Mouse (Mus musculus) urinary bladder, postnatal 25 days (tissue): Measurements from ENCODE around the gene Fam83f.

Experiments used
- DNase-seq: peaks from one replicate; pipeline ENCODE4 v3.0.0; 2022; ENCODE audit warnings: low spot score

The Fam83f gene

DNA sequence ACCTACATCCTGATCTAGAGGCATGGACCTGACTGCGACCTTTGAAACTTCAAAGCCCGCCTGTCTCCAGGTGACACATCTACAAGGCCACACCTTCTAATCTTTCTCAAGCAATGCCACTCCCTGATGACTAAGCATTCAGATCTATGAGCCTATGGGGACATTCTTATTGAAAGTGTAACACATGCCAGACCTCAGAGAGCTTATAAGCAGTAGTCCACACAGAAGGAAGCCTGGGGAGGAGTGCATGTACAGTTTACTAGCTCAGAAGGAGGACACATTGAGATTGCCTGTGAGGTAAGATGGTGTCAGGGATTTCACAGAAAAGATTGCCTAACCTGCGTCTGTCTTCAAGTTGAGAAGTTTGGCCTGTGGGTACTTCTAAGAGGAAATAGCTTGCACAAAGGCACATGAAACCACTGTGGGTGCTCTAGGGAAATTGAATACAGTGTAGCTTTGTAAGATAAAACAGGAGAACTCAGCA, 71.4 kb downstream of the Fam83f start:
- no peak for DNase-seq

DNA sequence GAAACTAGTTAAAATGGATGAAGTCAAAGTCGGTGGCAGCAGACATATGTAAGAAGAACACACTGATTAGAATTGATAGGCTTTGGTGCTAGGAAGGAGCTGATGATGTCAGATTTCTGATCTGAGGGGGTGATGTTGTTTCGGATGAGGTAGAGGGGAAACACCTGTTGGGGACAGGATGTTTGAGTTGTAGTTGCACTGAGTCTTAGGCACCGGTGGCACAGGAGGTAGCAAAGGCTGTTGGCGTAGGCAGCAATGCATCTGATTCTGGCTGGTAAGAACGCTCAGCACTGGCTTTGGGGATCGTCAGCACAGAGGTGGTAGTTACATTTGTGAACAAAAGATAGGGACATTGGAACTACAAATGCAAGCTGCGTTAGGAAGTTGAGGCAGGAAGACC, 72.0 kb downstream of the Fam83f start:
- no peak for DNase-seq

DNA sequence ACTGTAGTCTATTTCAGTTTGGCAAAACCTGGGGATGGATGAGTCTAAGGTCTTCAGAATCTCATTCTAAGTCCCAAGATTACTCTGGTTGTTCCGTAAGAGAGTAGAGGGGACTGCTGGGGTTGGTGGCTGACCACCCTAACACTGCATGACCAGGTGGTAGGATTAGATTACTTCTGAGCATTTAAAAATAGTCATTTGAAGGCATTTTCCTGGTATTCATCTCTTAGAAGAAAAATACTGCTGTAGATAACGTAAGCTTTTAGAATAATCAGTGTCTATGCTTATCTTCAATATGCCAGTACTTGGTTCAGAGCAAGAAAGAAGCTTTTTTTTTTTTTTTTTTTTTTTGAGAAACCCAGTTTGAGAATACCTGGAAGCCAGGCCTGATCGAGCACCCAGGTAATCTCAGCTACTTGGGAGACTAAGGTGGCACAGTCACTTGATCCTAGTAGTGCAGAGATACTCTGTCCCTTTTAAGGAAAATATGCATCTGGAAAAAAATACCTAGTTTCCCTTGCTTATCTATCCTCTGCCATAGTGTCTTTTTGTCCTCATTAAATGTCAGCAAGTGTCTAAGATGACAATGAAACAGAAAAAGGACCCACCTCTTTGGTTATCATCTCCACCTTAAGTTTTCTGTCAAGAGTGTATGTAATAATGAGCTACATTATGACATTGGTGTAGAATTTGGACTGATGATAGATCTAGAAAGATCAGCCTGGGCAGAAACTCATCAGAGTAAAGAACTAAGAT, 73.2 kb downstream of the Fam83f start:
- no peak for DNase-seq

DNA sequence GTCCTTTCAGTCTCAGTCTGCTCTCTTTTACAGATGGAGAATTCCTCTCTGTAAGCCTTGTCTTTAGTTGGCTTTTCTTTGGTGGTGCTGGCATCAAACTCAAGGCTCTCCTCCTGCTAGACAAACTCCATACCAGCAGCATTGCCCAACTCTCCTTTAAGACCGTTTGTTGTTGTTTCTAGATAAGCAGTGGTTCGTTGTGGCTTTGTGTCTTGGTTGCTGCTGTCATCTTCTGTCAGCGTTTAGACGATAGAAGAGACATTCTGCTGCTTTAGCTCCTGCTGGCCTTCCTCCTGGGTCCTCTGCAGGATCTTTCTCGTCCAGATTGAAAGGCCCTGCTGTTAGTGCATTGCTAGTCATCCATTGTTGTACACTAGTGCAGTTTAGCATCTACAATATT, 77.3 kb downstream of the Fam83f start:
- DNase-seq: no peak
